Mouse (Mus musculus): Measurements from ENCODE around the gene Stk38l. TPM values are rescaled to one million over a fixed set of nuclear protein-coding genes. Genes with fewer than 3 reads are reported as not detected.

The Stk38l gene
- total and polyA plus RNA-seq, 2 experiments from 2014 or later = 5.0 to 12.3 TPM

- Histone ChIP-seq H3K4me2 (ENCODE audit: low read depth, low read length) (no peak overlapping the region), H3K4me1 (ENCODE audit: insufficient read depth, low read length) (no peaks in the 10 kb centered on the region), H3K9me3 (ENCODE audit: low read length) (no peaks in the 10 kb centered on the region), H3K27me3 (ENCODE audit: insufficient read depth, low read length) (no peaks in the 10 kb centered on the region), H3K36me3 (ENCODE audit: insufficient read depth, low read length) (peaks cover 6% of the 10 kb centered on the region), H3K4me3 (ENCODE audit: low read length) (no peak overlapping the region), H3K9ac (replicated peaks; ENCODE audit: low read length) (no peak overlapping the region), H3K27ac (no peak overlapping the region)
- no peak for TF ChIP-seq CTCF (IDR thresholded peaks at IDR 0.05; ENCODE audit: low read depth)
- 92% methylated on average over 3 of the region's 3 CpGs for WGBS
- DNase-seq (ENCODE audit: low spot score) (no peak), ATAC-seq (no peak)
These were observed 53.3 kb downstream of the Stk38l start for GRCm38 (mm10) chr6:146778055-146778454.

- no peak for ATAC-seq
- DNase-seq (ENCODE audit: low spot score) = no peak
- no peak overlapping the region for H3K4me3 ChIP-seq (ENCODE audit: low read length)
- no peaks in the 10 kb centered on the region for H3K27me3 ChIP-seq (ENCODE audit: insufficient read depth, low read length)
- no peaks in the 10 kb centered on the region for H3K9me3 ChIP-seq (ENCODE audit: low read length)
- no peaks in the 10 kb centered on the region for H3K36me3 ChIP-seq (ENCODE audit: insufficient read depth, low read length)
- WGBS = 78% methylated on average over 3 of the region's 3 CpGs
- TF ChIP-seq CTCF (IDR thresholded peaks at IDR 0.05; ENCODE audit: low read depth) = no peak
- H3K9ac ChIP-seq (replicated peaks; ENCODE audit: low read length) = no peak overlapping the region
- no peaks in the 10 kb centered on the region for H3K4me1 ChIP-seq (ENCODE audit: insufficient read depth, low read length)
- H3K27ac ChIP-seq = no peak overlapping the region
- H3K4me2 ChIP-seq (ENCODE audit: low read depth, low read length) = no peak overlapping the region
These were observed 56.8 kb downstream of the Stk38l start for GRCm38 (mm10) chr6:146781566-146781965.

- no peak for TF ChIP-seq CTCF (IDR thresholded peaks at IDR 0.05; ENCODE audit: low read depth)
- Histone ChIP-seq H3K27me3 (ENCODE audit: insufficient read depth, low read length) (no peaks in the 10 kb centered on the region), H3K27ac (no peak overlapping the region), H3K9ac (replicated peaks; ENCODE audit: low read length) (no peak overlapping the region), H3K4me2 (ENCODE audit: low read depth, low read length) (no peak overlapping the region), H3K9me3 (ENCODE audit: low read length) (no peaks in the 10 kb centered on the region), H3K4me3 (ENCODE audit: low read length) (no peak overlapping the region), H3K4me1 (ENCODE audit: insufficient read depth, low read length) (no peaks in the 10 kb centered on the region), H3K36me3 (ENCODE audit: insufficient read depth, low read length) (no peaks in the 10 kb centered on the region)
- 72% methylated on average over 3 of the region's 3 CpGs for WGBS
- ATAC-seq (no peak), DNase-seq (ENCODE audit: low spot score) (no peak)
These were observed 68.7 kb downstream of the Stk38l start for GRCm38 (mm10) chr6:146793527-146793926.

- Histone ChIP-seq H3K27ac (no peak overlapping the region), H3K4me2 (ENCODE audit: low read depth, low read length) (peak overlapping the region; percentile 93), H3K27me3 (ENCODE audit: insufficient read depth, low read length) (no peaks in the 10 kb centered on the region), H3K9ac (replicated peaks; ENCODE audit: low read length) (peak overlapping the region; percentile 58), H3K9me3 (ENCODE audit: low read length) (no peaks in the 10 kb centered on the region), H3K36me3 (ENCODE audit: insufficient read depth, low read length) (no peaks in the 10 kb centered on the region), H3K4me3 (ENCODE audit: low read length) (peak overlapping the region; percentile 56), H3K4me1 (ENCODE audit: insufficient read depth, low read length) (no peaks in the 10 kb centered on the region)
- ATAC-seq = peak; percentile 35; the same call in 1 of the 2 replicates
- WGBS = 17% methylated on average over 22 of the region's 22 CpGs
- no peak for TF ChIP-seq CTCF (IDR thresholded peaks at IDR 0.05; ENCODE audit: low read depth)
- no peak for DNase-seq (ENCODE audit: low spot score)
These were observed 70.5 kb downstream of the Stk38l start for GRCm38 (mm10) chr6:146795166-146795923.

- Histone ChIP-seq H3K4me2 (ENCODE audit: low read depth, low read length) (peak within 1 kb of the TSS; percentile 93), H3K36me3 (ENCODE audit: insufficient read depth, low read length) (no peaks in the 10 kb centered on the region), H3K4me1 (ENCODE audit: insufficient read depth, low read length) (no peaks in the 10 kb centered on the region), H3K9me3 (ENCODE audit: low read length) (no peaks in the 10 kb centered on the region), H3K9ac (replicated peaks; ENCODE audit: low read length) (peak within 1 kb of the TSS; percentile 58), H3K27me3 (ENCODE audit: insufficient read depth, low read length) (no peaks in the 10 kb centered on the region), H3K27ac (no peak within 1 kb of the TSS), H3K4me3 (ENCODE audit: low read length) (peak within 1 kb of the TSS; percentile 56)
- TF ChIP-seq CTCF (IDR thresholded peaks at IDR 0.05; ENCODE audit: low read depth) = peak; percentile 9; the same call in 1 of the 2 replicates
- DNase-seq (ENCODE audit: low spot score) (peak; percentile 82), ATAC-seq (peak; percentile 93)
- WGBS = 2% methylated on average over 36 of the region's 36 CpGs
These were observed 71.2 kb downstream of the Stk38l start, which contains the start of gene Arntl2 for GRCm38 (mm10) chr6:146795924-146796545. Gene Arntl2 (plus strand): TSS chr6:146796055.

GRCm38 (mm10) chr6:146797446-146797845 lies 72.7 kb downstream of the Stk38l start:
- TF ChIP-seq CTCF (IDR thresholded peaks at IDR 0.05; ENCODE audit: low read depth) = no peak
- 65% methylated on average over 5 of the region's 5 CpGs for WGBS
- H3K36me3 ChIP-seq (ENCODE audit: insufficient read depth, low read length) = no peaks in the 10 kb centered on the region
- DNase-seq (ENCODE audit: low spot score) (no peak), ATAC-seq (no peak)
- H3K4me2 ChIP-seq (ENCODE audit: low read depth, low read length) = no peak overlapping the region
- no peak overlapping the region for H3K27ac ChIP-seq
- H3K27me3 ChIP-seq (ENCODE audit: insufficient read depth, low read length) = no peaks in the 10 kb centered on the region
- H3K9ac ChIP-seq (replicated peaks; ENCODE audit: low read length) = no peak overlapping the region
- no peaks in the 10 kb centered on the region for H3K9me3 ChIP-seq (ENCODE audit: low read length)
- H3K4me1 ChIP-seq (ENCODE audit: insufficient read depth, low read length) = no peaks in the 10 kb centered on the region
- H3K4me3 ChIP-seq (ENCODE audit: low read length) = no peak overlapping the region

- Histone ChIP-seq H3K4me3 (ENCODE audit: low read length) (no peak overlapping the region), H3K9me3 (ENCODE audit: low read length) (no peaks in the 10 kb centered on the region), H3K4me1 (ENCODE audit: insufficient read depth, low read length) (no peaks in the 10 kb centered on the region), H3K36me3 (ENCODE audit: insufficient read depth, low read length) (no peaks in the 10 kb centered on the region), H3K27ac (no peak overlapping the region), H3K4me2 (ENCODE audit: low read depth, low read length) (no peak overlapping the region), H3K27me3 (ENCODE audit: insufficient read depth, low read length) (no peaks in the 10 kb centered on the region), H3K9ac (replicated peaks; ENCODE audit: low read length) (no peak overlapping the region)
- ATAC-seq (no peak), DNase-seq (ENCODE audit: low spot score) (no peak)
- WGBS = 91% methylated on average over 6 of the region's 6 CpGs
- no peak for TF ChIP-seq CTCF (IDR thresholded peaks at IDR 0.05; ENCODE audit: low read depth)
These were observed 85.2 kb downstream of the Stk38l start for GRCm38 (mm10) chr6:146809991-146810390.
